In the genomic region with DNA sequence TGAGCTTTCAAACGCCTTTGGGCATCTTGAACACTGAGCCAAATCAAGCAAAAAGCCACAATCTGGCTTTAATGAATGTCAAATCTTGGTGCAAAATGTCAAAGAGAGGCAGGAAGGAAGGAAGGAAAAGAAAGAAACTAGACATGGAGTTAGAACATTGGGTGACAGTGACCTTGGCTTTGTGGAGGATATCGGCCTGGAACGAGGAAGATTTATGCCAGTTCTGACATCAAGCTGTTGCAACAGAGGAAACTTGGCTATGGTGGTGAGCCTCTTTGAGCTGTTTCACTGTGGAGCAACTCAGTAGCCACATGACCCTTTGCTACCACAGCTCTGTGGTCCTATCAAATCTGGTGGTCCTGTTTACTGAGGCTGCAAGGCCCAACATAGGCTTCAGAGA, we compare ENCODE assay signal across 24 mouse cellular contexts. TPM values are rescaled to one million over a fixed set of nuclear protein-coding genes. Genes with fewer than 3 reads are reported as not detected.
DNase-seq lines count a peak whose midpoint lies in the region; ATAC-seq and TF ChIP-seq lines count a peak whose summit lies in the region.
"Had no signal": no experiment of that assay in that cellular context is flagged by ENCODE, and none has a peak within 500 bp of the region (broad histone marks: within the 10 kb centered on the region; RNA-seq: fewer than 3 reads in every experiment).

No protein-coding gene starts in this region.

- no peak for TF ChIP-seq CTCF in kidney, adult 2 months (conservative IDR thresholded peaks at IDR 0.05; ENCODE audit: insufficient read depth, insufficient read length, low read depth, low read length)

- H3K27me3 ChIP-seq in kidney, adult 2 months (replicated peaks; ENCODE audit: control insufficient read depth, insufficient read depth, low read length) = no peaks in the 10 kb centered on the region
- peaks cover 80% of the 10 kb centered on the region for H3K27me3 ChIP-seq in kidney, embryonic 16.5 days (ENCODE audit: insufficient read depth, low read length)

- ATAC-seq in kidney, embryonic 16.5 days (ENCODE audit: low FRiP score, low TSS enrichment) = no peak
- ATAC-seq: inflammation-experienced regulatory T-cells, adult 6 months had no signal

- no peaks in the 10 kb centered on the region for H3K36me3 ChIP-seq in kidney, adult 2 months (ENCODE audit: control insufficient read depth, insufficient read depth, low read length)
- no peaks in the 10 kb centered on the region for H3K36me3 ChIP-seq in kidney, embryonic 16.5 days (ENCODE audit: insufficient read depth, low read length)
- H3K36me3 ChIP-seq: embryonic facial prominence, embryonic 15.5 days; forebrain, embryonic 10.5 days; heart, embryonic 13.5 days; hindbrain, embryonic 13.5 days; limb, embryonic 12.5 days; liver, embryonic 13.5 days; lung, embryonic 15.5 days had no signal

- H3K4me2 ChIP-seq in kidney, embryonic 16.5 days (replicated peaks; ENCODE audit: low read depth, low read length) = no peak overlapping the region

- WGBS in kidney, adult 2 months = 38% methylated on average over 3 of the region's 3 CpGs
- WGBS in kidney, embryonic 16.5 days = 34% methylated on average over 3 of the region's 3 CpGs

- no peaks in the 10 kb centered on the region for H3K9me3 ChIP-seq in kidney, embryonic 16.5 days (ENCODE audit: low read length)
- H3K9me3 ChIP-seq: embryonic facial prominence, embryonic 15.5 days; forebrain, embryonic 10.5 days; heart, embryonic 13.5 days; hindbrain, embryonic 13.5 days; limb, embryonic 12.5 days; liver, embryonic 13.5 days; lung, embryonic 15.5 days had no signal

- no peak overlapping the region for H3K9ac ChIP-seq in kidney, embryonic 16.5 days (replicated peaks; ENCODE audit: low read length)
- H3K9ac ChIP-seq: embryonic facial prominence, embryonic 15.5 days; forebrain, postnatal 0 days; heart, embryonic 13.5 days; limb, embryonic 12.5 days; liver, embryonic 13.5 days; lung, embryonic 15.5 days had no signal

- H3K4me1 ChIP-seq in kidney, adult 2 months (ENCODE audit: control insufficient read depth, insufficient read depth, low read length) = peaks cover 5% of the 10 kb centered on the region; the same call in 1 of the 2 replicates
- peaks cover 20% of the 10 kb centered on the region for H3K4me1 ChIP-seq in kidney, embryonic 16.5 days (ENCODE audit: insufficient read depth, low read length)
- H3K4me1 ChIP-seq: liver, embryonic 13.5 days had no signal

- no peak overlapping the region for H3K27ac ChIP-seq in kidney, adult 2 months (ENCODE audit: insufficient read depth, low read depth, low read length)
- H3K27ac ChIP-seq in kidney, embryonic 16.5 days (ENCODE audit: low read length) = no peak overlapping the region
- H3K27ac ChIP-seq: embryonic facial prominence, embryonic 15.5 days; forebrain, embryonic 10.5 days; heart, embryonic 13.5 days; hindbrain, embryonic 13.5 days; limb, embryonic 12.5 days; liver, embryonic 13.5 days; lung, embryonic 15.5 days had no signal

- peak; percentile 70 for DNase-seq in kidney, adult 2 months
- peak; percentile 15 for DNase-seq in lung, postnatal 36 days
- no peak for DNase-seq in lung, postnatal 14 days
- peak; percentile 67 to 69 for DNase-seq in adrenal gland, postnatal 36 days
- no peak for DNase-seq in frontal cortex, postnatal 25 days (ENCODE audit: low spot score in 2 of 2)
- no peak for DNase-seq in gastrocnemius, adult 18-20 months (ENCODE audit: low spot score)
- DNase-seq: cerebellum, postnatal 10 days; forebrain, postnatal 0 days; liver, embryonic 13.5 days; retina, postnatal 1 day; right cerebral cortex, postnatal 4 days had no signal

- H3K4me3 ChIP-seq in kidney, adult 2 months (ENCODE audit: insufficient read depth, low read depth, low read length) = no peak overlapping the region
- no peak overlapping the region for H3K4me3 ChIP-seq in kidney, embryonic 16.5 days (ENCODE audit: low read length)

- TF ChIP-seq POLR2A in kidney, adult 2 months (IDR thresholded peaks at IDR 0.05; ENCODE audit: low read depth, low read length) = no peak

RNA-seq across cellular contexts. Expression of gene Wnt9b, which starts 1.0 kb away (rescaled TPM):
- 2.7 and 3.5 TPM in 2 replicates for polyA plus RNA-seq in kidney, adult 2 months (2012; rRNA removed)
- polyA plus RNA-seq in kidney, embryonic 16.5 days (2015; fragmentation: Nextera tagmentation; extraction: Ambion mirVana) = 8.9 and 10.0 TPM in 2 replicates
- under 1 TPM; 0.13 to 0.20 TPM for total RNA-seq in adrenal gland, postnatal 36 days (2021)
- total RNA-seq in gastrocnemius, adult 18-20 months (2021) = under 1 TPM in 1 of 2 experiments, not detected in 1; 0.07 TPM
- total RNA-seq: megakaryocyte-erythroid progenitor cell, adult 5-6 weeks had no signal
- polyA plus RNA-seq: C2C12; inflammation-experienced regulatory T-cells, adult 6 months had no signal

RNA-seq across cellular contexts. Expression of gene Wnt3, which starts 23.3 kb away (rescaled TPM):
- polyA plus RNA-seq in kidney, adult 2 months (2012; rRNA removed) = not detected in 2 replicates
- polyA plus RNA-seq in kidney, embryonic 16.5 days (2015; fragmentation: Nextera tagmentation; extraction: Ambion mirVana) = not detected in 2 replicates
- total RNA-seq in adrenal gland, postnatal 36 days (2021) = 1 to 10 TPM in 1 of 2 experiments, not detected in 1; 1.1 TPM
- total RNA-seq in gastrocnemius, adult 18-20 months (2021) = not detected
- total RNA-seq: heart, adult 18-20 months; heart, postnatal 25 days; megakaryocyte-erythroid progenitor cell, adult 5-6 weeks had no signal
- polyA plus RNA-seq: heart, embryonic 13.5 days; urinary bladder, adult 2 months had no signal

RNA-seq across cellular contexts. Expression of gene Gosr2, which starts 52.9 kb away (rescaled TPM):
- polyA plus RNA-seq in kidney, adult 2 months (2012; rRNA removed) = 94.2 and 101 TPM in 2 replicates
- 91.1 and 92.2 TPM in 2 replicates for polyA plus RNA-seq in kidney, embryonic 16.5 days (2015; fragmentation: Nextera tagmentation; extraction: Ambion mirVana)
- total RNA-seq in adrenal gland, postnatal 36 days (2021) = 10 to 100 TPM; 90.4 to 93.9 TPM
- total RNA-seq in gastrocnemius, adult 18-20 months (2021) = 10 to 100 TPM; 39.2 to 42.6 TPM

Comparison
In these comparisons a context has a peak if more than half of its experiments do, and no peak if none do; other contexts are left out.
1. DNase-seq: peak in kidney, adult 2 months (single experiment), lung, postnatal 36 days (single experiment) and adrenal gland, postnatal 36 days (2 of 2); none in lung, postnatal 14 days (single experiment), frontal cortex, postnatal 25 days (0 of 2) and gastrocnemius, adult 18-20 months (single experiment).